Mouse (Mus musculus): ENCODE results near the gene Vegfa. TPM values are rescaled to one million over a fixed set of nuclear protein-coding genes. Genes with fewer than 3 reads are reported as not detected.

Vegfa gene
- polyA plus RNA-seq, 1 experiment from 2014 or later, result 6.0 TPM

GRCm38 (mm10) chr17:46014935-46015334, 17.2 kb downstream of the Vegfa start:
- 83% methylated on average over 2 of the region's 2 CpGs for WGBS
- Histone ChIP-seq H3K27me3 (no peaks in the 10 kb centered on the region), H3K4me1 (replicated peaks) (peaks cover 20% of the 10 kb centered on the region), H3K9ac (no peak overlapping the region), H3K36me3 (peaks cover 33% of the 10 kb centered on the region), H3K27ac (no peak overlapping the region), H3K4me2 (no peak overlapping the region), H3K4me3 (no peak overlapping the region), H3K9me3 (replicated peaks) (no peaks in the 10 kb centered on the region)
- ATAC-seq (replicated peaks; ENCODE audit: insufficient number of reproducible peaks, insufficient read depth, low FRiP score, low read depth), result no peak

GRCm38 (mm10) chr17:46013549-46013948, 18.6 kb downstream of the Vegfa start:
- 86% methylated on average over 15 of the region's 15 CpGs for WGBS
- Histone ChIP-seq H3K27ac (no peak overlapping the region), H3K27me3 (no peaks in the 10 kb centered on the region), H3K36me3 (peaks cover 21% of the 10 kb centered on the region), H3K9me3 (replicated peaks) (no peaks in the 10 kb centered on the region), H3K9ac (no peak overlapping the region), H3K4me1 (replicated peaks) (peaks cover 22% of the 10 kb centered on the region), H3K4me2 (no peak overlapping the region), H3K4me3 (no peak overlapping the region)
- no peak for ATAC-seq (replicated peaks; ENCODE audit: insufficient number of reproducible peaks, insufficient read depth, low FRiP score, low read depth)

GRCm38 (mm10) chr17:46012211-46012610, 20.0 kb downstream of the Vegfa start:
- no peaks in the 10 kb centered on the region for H3K9me3 ChIP-seq (replicated peaks)
- H3K27ac ChIP-seq, result no peak overlapping the region
- H3K36me3 ChIP-seq, result peaks cover 12% of the 10 kb centered on the region; the same call in 1 of the 2 replicates
- WGBS, result 52% methylated on average over 8 of the region's 8 CpGs
- no peak overlapping the region for H3K4me2 ChIP-seq
- H3K4me1 ChIP-seq (replicated peaks), result peaks cover 13% of the 10 kb centered on the region
- H3K9ac ChIP-seq, result no peak overlapping the region
- ATAC-seq (replicated peaks; ENCODE audit: insufficient number of reproducible peaks, insufficient read depth, low FRiP score, low read depth), result no peak
- H3K27me3 ChIP-seq, result no peaks in the 10 kb centered on the region
- H3K4me3 ChIP-seq, result no peak overlapping the region

GRCm38 (mm10) chr17:46010462-46010861, 21.7 kb downstream of the Vegfa start:
- Histone ChIP-seq H3K9ac (no peak overlapping the region), H3K9me3 (replicated peaks) (no peaks in the 10 kb centered on the region), H3K4me1 (replicated peaks) (peaks cover 13% of the 10 kb centered on the region), H3K27ac (no peak overlapping the region), H3K4me2 (no peak overlapping the region), H3K36me3 (0 out of 2 replicates have a peak, but pooled peaks cover 3% of the 10 kb centered on the region), H3K27me3 (no peaks in the 10 kb centered on the region), H3K4me3 (no peak overlapping the region)
- 83% methylated on average over 6 of the region's 6 CpGs for WGBS
- no peak for ATAC-seq (replicated peaks; ENCODE audit: insufficient number of reproducible peaks, insufficient read depth, low FRiP score, low read depth)

- H3K4me2 ChIP-seq, result no peak overlapping the region
- no peak overlapping the region for H3K9ac ChIP-seq
- 37% methylated on average over 7 of the region's 7 CpGs for WGBS
- H3K9me3 ChIP-seq (replicated peaks), result no peaks in the 10 kb centered on the region
- no peaks in the 10 kb centered on the region for H3K27me3 ChIP-seq
- H3K4me1 ChIP-seq (replicated peaks), result peaks cover 13% of the 10 kb centered on the region
- H3K27ac ChIP-seq, result peak overlapping the region; percentile 43
- no peak overlapping the region for H3K4me3 ChIP-seq
- H3K36me3 ChIP-seq, result no peaks in the 10 kb centered on the region
- ATAC-seq (replicated peaks; ENCODE audit: insufficient number of reproducible peaks, insufficient read depth, low FRiP score, low read depth), result peak; percentile 68; the same call in 1 of the 2 replicates
Measured at GRCm38 (mm10) chr17:46009182-46009581, 23.0 kb downstream of the Vegfa start.

- no peaks in the 10 kb centered on the region for H3K36me3 ChIP-seq
- no peak overlapping the region for H3K9ac ChIP-seq
- WGBS, result 80% methylated on average over 3 of the region's 3 CpGs
- no peak overlapping the region for H3K4me2 ChIP-seq
- no peak overlapping the region for H3K27ac ChIP-seq
- H3K9me3 ChIP-seq (replicated peaks), result no peaks in the 10 kb centered on the region
- peaks cover 9% of the 10 kb centered on the region for H3K4me1 ChIP-seq (replicated peaks)
- no peak for ATAC-seq (replicated peaks; ENCODE audit: insufficient number of reproducible peaks, insufficient read depth, low FRiP score, low read depth)
- no peaks in the 10 kb centered on the region for H3K27me3 ChIP-seq
- no peak overlapping the region for H3K4me3 ChIP-seq
Measured at GRCm38 (mm10) chr17:46005458-46005857, 26.7 kb downstream of the Vegfa start.

- no peaks in the 10 kb centered on the region for H3K36me3 ChIP-seq
- no peaks in the 10 kb centered on the region for H3K9me3 ChIP-seq (replicated peaks)
- H3K27ac ChIP-seq, result no peak overlapping the region
- no peaks in the 10 kb centered on the region for H3K27me3 ChIP-seq
- no peak overlapping the region for H3K9ac ChIP-seq
- H3K4me1 ChIP-seq (replicated peaks), result peaks cover 7% of the 10 kb centered on the region
- H3K4me3 ChIP-seq, result no peak overlapping the region
- no peak for ATAC-seq (replicated peaks; ENCODE audit: insufficient number of reproducible peaks, insufficient read depth, low FRiP score, low read depth)
- H3K4me2 ChIP-seq, result no peak overlapping the region
- WGBS, result 79% methylated on average over 5 of the region's 5 CpGs
Measured at GRCm38 (mm10) chr17:46004482-46004881, 27.7 kb downstream of the Vegfa start.

GRCm38 (mm10) chr17:46003717-46004481, 28.3 kb downstream of the Vegfa start:
- Histone ChIP-seq H3K9me3 (replicated peaks) (no peaks in the 10 kb centered on the region), H3K9ac (no peak overlapping the region), H3K4me1 (replicated peaks) (peaks cover 2% of the 10 kb centered on the region; the same call in 1 of the 2 replicates), H3K27me3 (no peaks in the 10 kb centered on the region), H3K27ac (no peak overlapping the region), H3K4me3 (no peak overlapping the region), H3K4me2 (no peak overlapping the region), H3K36me3 (no peaks in the 10 kb centered on the region)
- ATAC-seq (replicated peaks; ENCODE audit: insufficient number of reproducible peaks, insufficient read depth, low FRiP score, low read depth), result no peak
- WGBS, result 57% methylated on average over 15 of the region's 15 CpGs

GRCm38 (mm10) chr17:45999366-45999940, 32.7 kb downstream of the Vegfa start:
- H3K9ac ChIP-seq, result no peak overlapping the region
- ATAC-seq (replicated peaks; ENCODE audit: insufficient number of reproducible peaks, insufficient read depth, low FRiP score, low read depth), result no peak
- WGBS, result 82% methylated on average over 9 of the region's 9 CpGs

GRCm38 (mm10) chr17:45998363-45998762, 33.8 kb downstream of the Vegfa start:
- Histone ChIP-seq H3K36me3 (no peaks in the 10 kb centered on the region), H3K9me3 (replicated peaks) (no peaks in the 10 kb centered on the region), H3K4me2 (no peak overlapping the region), H3K27ac (no peak overlapping the region), H3K9ac (no peak overlapping the region), H3K4me3 (no peak overlapping the region), H3K4me1 (replicated peaks) (0 out of 2 replicates have a peak, but pooled peaks cover 2% of the 10 kb centered on the region), H3K27me3 (no peaks in the 10 kb centered on the region)
- ATAC-seq (replicated peaks; ENCODE audit: insufficient number of reproducible peaks, insufficient read depth, low FRiP score, low read depth), result no peak
- 34% methylated on average over 6 of the region's 6 CpGs for WGBS

More at GRCm38 (mm10) chr17:45999366-45999940, 32.7 kb downstream of the Vegfa start:
- Histone ChIP-seq H3K4me1 (replicated peaks) (0 out of 2 replicates have a peak, but pooled peaks cover 2% of the 10 kb centered on the region), H3K36me3 (no peaks in the 10 kb centered on the region), H3K4me2 (no peak overlapping the region), H3K27me3 (no peaks in the 10 kb centered on the region), H3K9me3 (replicated peaks) (no peaks in the 10 kb centered on the region), H3K27ac (no peak overlapping the region), H3K4me3 (no peak overlapping the region)

GRCm38 (mm10) chr17:45996921-45997444, 35.2 kb downstream of the Vegfa start:
- Histone ChIP-seq H3K9ac (no peak overlapping the region), H3K27me3 (no peaks in the 10 kb centered on the region), H3K4me1 (replicated peaks) (0 out of 2 replicates have a peak, but pooled peaks cover 2% of the 10 kb centered on the region), H3K36me3 (no peaks in the 10 kb centered on the region), H3K4me2 (no peak overlapping the region), H3K4me3 (no peak overlapping the region), H3K9me3 (replicated peaks) (no peaks in the 10 kb centered on the region), H3K27ac (no peak overlapping the region)
- 82% methylated on average over 9 of the region's 9 CpGs for WGBS
- no peak for ATAC-seq (replicated peaks; ENCODE audit: insufficient number of reproducible peaks, insufficient read depth, low FRiP score, low read depth)
